Mouse (Mus musculus): Measurements from ENCODE around the gene AI481877.

- TF ChIP-seq EP300 (IDR thresholded peaks at IDR 0.05; ENCODE audit: insufficient read depth, low read depth, low read length) (no peak), CTCF (IDR thresholded peaks at IDR 0.05; ENCODE audit: low read depth, low read length) (no peak)
These were observed 135.0 kb downstream of the AI481877 start for GRCm38 (mm10) chr4:59003806-59004200.
